Mouse (Mus musculus): ENCODE data around the gene Fosl1. TPM values are rescaled to one million over a fixed set of nuclear protein-coding genes. Genes with fewer than 3 reads are reported as not detected.

Fosl1 gene
- total RNA-seq, 2 experiments from 2014 or later = not detected

- DNase-seq (ENCODE audit: low spot score in 2 of 2) = peak in 1 of 2 experiments; percentile 36
- intact Hi-C loops (cut with DNase I) = loop anchor here (1.0 to 2.0 kb wide), 3 partner anchors 36 to 65 kb away; partner anchors contain the start of genes Eif1ad, Mus81 and Sart1
Observed at GRCm38 (mm10) chr19:5424092-5424781, 23.1 kb upstream of the Fosl1 start.

GRCm38 (mm10) chr19:5424782-5425741, 22.3 kb upstream of the Fosl1 start, which contains the start of the genes Drap1 and AI837181:
Gene Drap1 (minus strand): TSS chr19:5424979.
Gene AI837181 (plus strand): TSS chr19:5425144.
- intact Hi-C loops (cut with DNase I) = loop anchor here (1.0 to 2.0 kb wide), 4 partner anchors 32 to 64 kb away; partner anchors contain the start of genes Ccdc85b, Eif1ad, Mus81 and Sart1

GRCm38 (mm10) chr19:5425906-5426565, 21.3 kb upstream of the Fosl1 start:
- intact Hi-C loops (cut with DNase I) = loop anchor here (1.0 to 2.0 kb wide), 2 partner anchors 31 to 63 kb away; partner anchors contain the start of genes Ccdc85b and Mus81
- no peak for DNase-seq (ENCODE audit: low spot score in 2 of 2)

More at GRCm38 (mm10) chr19:5424782-5425741, 22.3 kb upstream of the Fosl1 start, which contains the start of the genes Drap1 and AI837181:
- DNase-seq (ENCODE audit: low spot score in 2 of 2) = peak; percentile 92 to 95

- intact Hi-C loops (cut with DNase I) = no loop called here
- DNase-seq (ENCODE audit: low spot score in 2 of 2) = no peak
Observed at GRCm38 (mm10) chr19:5426640-5427290, 20.6 kb upstream of the Fosl1 start.

GRCm38 (mm10) chr19:5428083-5428482, 19.3 kb upstream of the Fosl1 start:
- intact Hi-C loops (cut with DNase I) = no loop called here

GRCm38 (mm10) chr19:5429219-5429618, 18.1 kb upstream of the Fosl1 start:
- intact Hi-C loops (cut with DNase I) = no loop called here
- no peak for DNase-seq (ENCODE audit: low spot score in 2 of 2)

More at GRCm38 (mm10) chr19:5428083-5428482, 19.3 kb upstream of the Fosl1 start:
- no peak for DNase-seq (ENCODE audit: low spot score in 2 of 2)

- peak in 1 of 2 experiments; percentile 32 for DNase-seq (ENCODE audit: low spot score in 2 of 2)
- intact Hi-C loops (cut with DNase I) = loop anchor here (10.0 kb wide), 1 partner anchor 155 kb away; no protein-coding TSS in a partner anchor
Observed at GRCm38 (mm10) chr19:5429806-5430205, 17.5 kb upstream of the Fosl1 start.

- intact Hi-C loops (cut with DNase I) = loop anchor here (10.0 kb wide), 1 partner anchor 154 kb away; no protein-coding TSS in a partner anchor
- no peak for DNase-seq (ENCODE audit: low spot score in 2 of 2)
Observed at GRCm38 (mm10) chr19:5430408-5430807, 16.9 kb upstream of the Fosl1 start.

- intact Hi-C loops (cut with DNase I) = loop anchor here (10.0 kb wide), 1 partner anchor 153 kb away; no protein-coding TSS in a partner anchor
Observed at GRCm38 (mm10) chr19:5431911-5432464, 15.4 kb upstream of the Fosl1 start.

GRCm38 (mm10) chr19:5432992-5433852, 14.1 kb upstream of the Fosl1 start:
- intact Hi-C loops (cut with DNase I) = loop anchor here (10.0 kb wide), 1 partner anchor 152 kb away; no protein-coding TSS in a partner anchor
- DNase-seq (ENCODE audit: low spot score in 2 of 2) = no peak

More at GRCm38 (mm10) chr19:5431911-5432464, 15.4 kb upstream of the Fosl1 start:
- DNase-seq (ENCODE audit: low spot score in 2 of 2) = no peak

GRCm38 (mm10) chr19:5433951-5434350, 13.4 kb upstream of the Fosl1 start:
- intact Hi-C loops (cut with DNase I) = loop anchor here (10.0 kb wide), 1 partner anchor 151 kb away; no protein-coding TSS in a partner anchor
- DNase-seq (ENCODE audit: low spot score in 2 of 2) = no peak

GRCm38 (mm10) chr19:5444371-5444908, 2.9 kb upstream of the Fosl1 start:
- no peak for DNase-seq (ENCODE audit: low spot score in 2 of 2)
- intact Hi-C loops (cut with DNase I) = no loop called here

GRCm38 (mm10) chr19:5444954-5445353, 2.4 kb upstream of the Fosl1 start:
- intact Hi-C loops (cut with DNase I) = no loop called here
- no peak for DNase-seq (ENCODE audit: low spot score in 2 of 2)

GRCm38 (mm10) chr19:5445747-5446146, 1.6 kb upstream of the Fosl1 start:
- DNase-seq (ENCODE audit: low spot score in 2 of 2) = no peak
- intact Hi-C loops (cut with DNase I) = no loop called here

- no peak for DNase-seq (ENCODE audit: low spot score in 2 of 2)
Observed at GRCm38 (mm10) chr19:5448354-5449150, 1.2 kb downstream of the Fosl1 start.

GRCm38 (mm10) chr19:5449673-5450072, 2.3 kb downstream of the Fosl1 start:
- DNase-seq (ENCODE audit: low spot score in 2 of 2) = no peak
- intact Hi-C loops (cut with DNase I) = no loop called here

More at GRCm38 (mm10) chr19:5448354-5449150, 1.2 kb downstream of the Fosl1 start:
- intact Hi-C loops (cut with DNase I) = no loop called here

Measured in left cerebral cortex, postnatal 25 days (tissue).